Mouse (Mus musculus): ENCODE results near the gene Sod2.
"Not testable (repeated sequence)": the region's sequence is repeated elsewhere in the genome, so short reads cannot be mapped to it uniquely, and the experiment has no call there.

GRCm38 (mm10) chr17:13060804-13061203 is 54.2 kb downstream of the Sod2 start, which contains the start of gene Tcp10b:
- not testable (repeated sequence) for TF ChIP-seq CHD2 (IDR thresholded peaks at IDR 0.05; ENCODE audit: low read depth, low read length); HCFC1 (IDR thresholded peaks at IDR 0.05; ENCODE audit: borderline replicate concordance, insufficient read depth, low read length); MAFK (IDR thresholded peaks at IDR 0.05; ENCODE audit: insufficient read depth, low read depth, low read length); ZNF384 (IDR thresholded peaks at IDR 0.05; ENCODE audit: low read depth, low read length); ZC3H11A (IDR thresholded peaks at IDR 0.05; ENCODE audit: borderline replicate concordance, low read depth, low read length)

Data from ES-E14 (cell line).